Mouse (Mus musculus) kidney, adult 2 months (tissue): ENCODE measurements at regions not wholly inside any gene's neighbourhood (a gene's known extent, or its start where the extent isn't known, plus 50 kb on each side); places are given as distances from the start of the nearest gene placed in this dataset.

ENCODE experiments used
- CTCF ChIP-seq: fragments of 200-500 bp; conservative IDR thresholded peaks from 2 replicates; pipeline ENCODE4 v1.5.1; 2011; ENCODE audit warnings: low read depth, mild to moderate bottlenecking, control low read depth, low read length, moderate library complexity, mixed read lengths; ENCODE audit not compliant: insufficient read depth, insufficient read length
- POLR2A ChIP-seq: fragments of 200-500 bp; IDR thresholded peaks from one replicate; pipeline ENCODE4 v1.6.1; 2011; ENCODE audit warnings: low read depth, low read length, control low read depth

- no peak for TF ChIP-seq CTCF
- TF ChIP-seq POLR2A: no peak
Observed at GRCm38 (mm10) chr13:31486373-31486772, 69.6 kb upstream of the Foxq1 start.
